Mouse (Mus musculus) 3134 (cell line): ENCODE measurements around the gene Acad11.
A peak's percentile ranks its signal among the peaks of the same experiment; 100 is the strongest.

Experiments
- DNase-seq: peaks from one replicate; pipeline ENCODE4 v3.0.0-alpha.2; 2011; ENCODE audit warnings: low spot score; ENCODE audit not compliant: insufficient read length; ENCODE audit errors: extremely low read depth

The Acad11 gene

DNA sequence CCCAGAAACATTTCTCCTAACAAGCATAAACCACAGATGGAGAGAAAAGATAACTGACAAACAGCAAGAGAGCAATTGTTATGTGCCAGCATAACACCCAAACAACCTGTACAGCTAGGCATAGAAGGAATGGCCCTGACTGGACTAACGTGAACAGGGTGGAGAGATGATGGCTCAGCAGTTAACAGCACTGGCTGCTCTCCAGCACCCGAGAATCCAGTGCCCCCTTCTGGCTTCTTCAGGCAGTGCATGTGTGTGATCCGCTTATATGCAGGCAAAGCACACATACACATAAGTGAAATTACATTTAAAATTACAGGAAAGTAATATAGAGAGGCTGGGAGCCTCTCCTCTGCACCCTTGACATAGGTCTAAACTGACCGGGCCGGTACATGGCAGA, 16.2 kb downstream of the Acad11 start:
- peak; percentile 44 for DNase-seq

- DNase-seq = no peak
These were observed 16.9 kb downstream of the Acad11 start for GRCm38 (mm10) chr9:104080038-104080437.

GRCm38 (mm10) chr9:104085730-104086429, 22.7 kb downstream of the Acad11 start:
- DNase-seq = peak; percentile 27

DNA sequence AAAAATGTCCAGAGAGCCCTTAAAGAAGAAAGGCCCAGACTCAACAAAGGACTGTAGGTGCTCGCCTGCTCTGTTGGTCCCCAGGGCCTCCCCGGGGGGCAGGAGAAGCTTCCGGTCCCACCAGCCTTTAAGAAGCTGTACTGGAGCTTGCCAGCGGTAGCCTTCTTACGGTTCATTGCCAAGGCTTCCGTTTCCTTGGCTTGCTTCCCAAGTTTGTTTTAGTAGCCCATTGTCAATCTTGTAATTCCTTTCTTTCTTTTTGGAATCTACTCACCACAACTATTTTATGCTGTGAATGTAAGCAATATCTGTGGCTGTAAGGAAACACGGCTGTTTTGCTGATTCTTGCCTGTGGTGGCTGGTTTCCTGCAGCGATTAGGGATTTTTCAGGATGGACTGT, 25.4 kb downstream of the Acad11 start:
- DNase-seq = peak; percentile 49

DNA sequence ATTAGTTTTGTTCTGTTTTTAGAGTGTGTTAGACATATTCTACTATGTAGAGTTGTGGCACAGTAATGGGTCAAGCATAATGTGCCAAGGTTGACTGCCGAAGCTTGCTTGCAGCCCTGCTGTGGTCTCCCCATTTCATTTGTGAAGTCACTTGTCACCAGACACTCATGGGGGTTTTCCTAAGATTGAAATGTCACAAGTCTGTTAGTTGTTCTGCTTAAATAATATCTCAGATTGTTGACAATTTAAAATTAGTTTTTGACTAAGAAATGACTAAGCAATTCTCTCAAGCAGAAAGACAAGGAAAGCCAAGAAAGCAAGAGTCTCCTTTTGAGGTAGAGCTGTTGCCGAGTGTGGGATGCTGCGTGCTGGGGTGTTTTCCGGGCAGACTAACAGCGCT, 29.8 kb downstream of the Acad11 start:
- no peak for DNase-seq

- DNase-seq = no peak
These were observed 35.1 kb downstream of the Acad11 start for GRCm38 (mm10) chr9:104098256-104098655.

DNA sequence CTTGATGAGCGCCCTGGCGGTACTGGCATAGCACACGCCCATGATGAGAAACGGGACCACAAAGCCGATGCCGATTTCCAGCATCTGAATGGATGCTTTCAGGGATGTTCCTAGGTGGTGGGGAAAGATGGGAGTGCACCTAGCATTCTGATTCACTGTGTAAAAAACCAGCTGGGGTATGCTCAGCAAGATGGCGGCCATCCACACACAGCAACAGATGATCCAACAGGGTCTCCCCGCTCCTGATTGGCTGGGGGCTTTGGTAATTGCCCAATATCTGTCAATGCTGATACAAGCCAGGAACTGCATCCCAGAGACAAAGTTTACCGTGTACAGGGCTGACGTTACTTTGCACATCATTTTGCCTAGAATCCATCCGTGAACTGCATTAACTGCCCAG, 35.9 kb downstream of the Acad11 start:
- DNase-seq = no peak

DNA sequence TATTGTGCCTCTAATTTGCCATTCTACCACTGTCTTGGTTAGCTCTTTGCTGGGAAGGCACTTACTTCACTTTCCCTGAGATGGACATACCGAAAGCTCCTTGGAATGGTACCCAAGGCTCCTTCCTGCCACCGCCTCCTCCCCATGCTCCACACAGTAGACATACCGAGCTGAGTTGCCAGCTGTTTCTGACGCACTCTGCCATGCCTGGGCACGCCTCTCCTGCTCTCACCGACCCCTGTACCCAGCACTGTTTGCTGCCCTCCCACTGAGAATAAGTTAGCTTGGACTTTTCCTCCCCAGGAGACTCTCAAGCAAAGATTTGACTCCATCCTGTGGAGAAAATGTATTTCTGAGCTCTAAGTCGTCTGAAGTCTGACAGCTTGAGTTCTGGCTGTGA, 37.6 kb downstream of the Acad11 start:
- DNase-seq = no peak

- DNase-seq = no peak
These were observed 38.3 kb downstream of the Acad11 start for GRCm38 (mm10) chr9:104101458-104101857.

- DNase-seq = no peak
These were observed 39.1 kb downstream of the Acad11 start for GRCm38 (mm10) chr9:104102301-104102700.

DNA sequence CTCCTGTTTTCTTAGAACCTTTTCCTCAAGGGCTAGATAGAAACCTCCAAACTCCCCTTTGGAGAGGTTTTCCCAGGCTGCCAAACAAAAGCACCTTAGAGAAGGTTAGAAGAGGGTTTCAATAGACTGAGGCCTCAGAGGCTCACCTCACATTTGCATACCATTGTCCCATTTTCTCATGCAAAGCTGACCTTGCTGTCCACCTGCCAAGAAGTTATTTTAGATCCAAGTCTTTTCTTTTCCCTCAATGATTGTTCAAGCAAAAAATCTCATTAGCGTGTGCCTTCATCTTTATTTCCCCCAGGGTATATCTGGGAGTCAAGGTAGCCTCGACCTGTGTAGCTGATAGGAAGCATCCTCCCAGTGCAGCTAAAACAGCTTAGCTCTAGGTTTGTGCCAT, 39.7 kb downstream of the Acad11 start:
- no peak for DNase-seq

- DNase-seq = no peak
These were observed 41.8 kb downstream of the Acad11 start for GRCm38 (mm10) chr9:104104986-104105385.

- no peak for DNase-seq
These were observed 43.8 kb downstream of the Acad11 start for GRCm38 (mm10) chr9:104106930-104107329.

GRCm38 (mm10) chr9:104107482-104107881, 44.3 kb downstream of the Acad11 start:
- no peak for DNase-seq

- DNase-seq = no peak
These were observed 45.5 kb downstream of the Acad11 start for GRCm38 (mm10) chr9:104108571-104109143.

DNA sequence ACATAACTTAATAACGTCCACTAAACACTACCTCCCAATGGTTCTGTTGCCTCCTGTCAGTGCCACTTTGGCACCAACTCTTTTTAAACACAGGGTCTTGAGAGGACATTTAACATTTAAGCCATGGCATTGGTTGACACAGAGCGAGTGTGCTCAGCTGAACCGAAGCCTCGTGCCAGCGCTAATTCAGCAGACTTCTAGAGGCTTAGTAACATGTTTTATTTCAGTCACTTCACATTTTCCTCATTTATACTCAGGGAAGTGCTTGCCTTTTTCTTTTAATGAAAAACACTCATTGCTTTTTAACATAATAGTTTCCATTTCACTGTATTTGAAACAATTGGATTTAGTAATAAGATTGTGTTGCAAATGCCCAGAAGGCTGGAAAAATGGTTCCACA, 46.0 kb downstream of the Acad11 start:
- no peak for DNase-seq

DNA sequence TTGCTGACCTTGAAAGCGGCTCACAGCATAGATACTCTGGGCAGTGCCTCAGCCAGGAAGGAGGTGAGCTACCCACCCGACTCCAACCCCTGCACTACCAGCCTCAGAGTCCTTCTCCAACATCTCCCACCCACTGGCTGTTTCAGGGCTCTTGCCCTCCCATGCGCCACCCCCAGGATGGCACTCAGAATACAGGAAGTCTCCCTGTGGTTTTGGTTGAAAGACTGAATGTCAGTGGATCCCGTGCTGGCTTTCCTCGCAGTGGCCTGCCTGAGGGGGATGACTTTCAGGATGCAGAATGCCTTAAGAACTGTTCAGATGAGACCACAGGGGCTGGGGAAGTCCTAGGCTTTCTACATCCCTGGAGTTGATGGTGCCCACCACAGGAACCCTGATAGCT, 59.9 kb downstream of the Acad11 start:
- no peak for DNase-seq

GRCm38 (mm10) chr9:104123622-104124021, 60.4 kb downstream of the Acad11 start:
- DNase-seq = no peak

DNA sequence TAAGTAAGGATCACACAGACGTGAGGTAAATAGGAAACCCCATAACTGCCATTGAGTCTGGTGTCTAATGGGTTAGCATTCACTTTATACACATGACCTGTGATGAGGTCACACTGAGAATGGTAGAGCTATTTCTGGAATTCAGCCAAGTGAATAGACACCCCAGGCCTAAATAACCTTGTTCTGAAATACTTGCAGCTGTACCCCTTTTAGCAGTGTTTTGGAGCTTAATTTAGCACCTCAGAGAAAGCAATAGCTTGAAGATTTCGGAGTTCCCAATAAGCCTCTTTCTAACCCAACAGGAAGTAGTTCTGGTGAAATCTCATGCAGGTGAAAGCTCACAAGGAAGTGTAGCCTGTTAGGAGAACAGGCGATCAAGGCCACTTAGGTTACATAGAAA, 63.7 kb downstream of the Acad11 start, which contains the start of gene Ackr4:
Gene Ackr4, minus strand, starts transcription at position 101 of the 400 bp plus-strand sequence.
- no peak for DNase-seq

GRCm38 (mm10) chr9:104128110-104128509, 64.9 kb downstream of the Acad11 start:
- DNase-seq = no peak

- DNase-seq = no peak
These were observed 67.1 kb downstream of the Acad11 start for GRCm38 (mm10) chr9:104130141-104130755.

- no peak for DNase-seq
These were observed 77.2 kb downstream of the Acad11 start for GRCm38 (mm10) chr9:104140351-104140750.
